ENCODE assay signal across 18 mouse cellular contexts in genomic region chr7:99618264-99618663, GRCm38 (mm10). TPM values are rescaled to one million over a fixed set of nuclear protein-coding genes. Genes with fewer than 3 reads are reported as not detected.
A peak's percentile ranks its signal among the peaks of the same experiment; 100 is the strongest.
DNase-seq lines count a peak whose midpoint lies in the region; ATAC-seq and TF ChIP-seq lines count a peak whose summit lies in the region.
"Had no signal": no experiment of that assay in that cellular context is flagged by ENCODE, and none has a peak within 500 bp of the region (broad histone marks: within the 10 kb centered on the region; RNA-seq: fewer than 3 reads in every experiment).

No protein-coding gene starts in this region.

- no peak for DNase-seq in testis, postnatal 14 days (ENCODE audit: low spot score)
- DNase-seq in heart, adult 11 months = no peak
- no peak for DNase-seq in gastrocnemius, postnatal 10 days
- DNase-seq: gastrocnemius, postnatal 36 days had no signal

- no peak for TF ChIP-seq POLR2A in testis, adult 2 months (IDR thresholded peaks at IDR 0.05; ENCODE audit: control insufficient read depth, low read depth, low read length)
- no peak for TF ChIP-seq POLR2A in bone marrow, adult 2 months (IDR thresholded peaks at IDR 0.05; ENCODE audit: borderline replicate concordance, control insufficient read depth, low read depth, low read length)

- no peaks in the 10 kb centered on the region for H3K36me3 ChIP-seq in intestine, postnatal 0 days (ENCODE audit: control insufficient read depth, insufficient read depth)
- H3K36me3 ChIP-seq in intestine, embryonic 15.5 days = no peaks in the 10 kb centered on the region
- no peaks in the 10 kb centered on the region for H3K36me3 ChIP-seq in testis, adult 2 months (ENCODE audit: control insufficient read depth, insufficient read depth, low read length)
- H3K36me3 ChIP-seq: embryonic facial prominence, embryonic 13.5 days; forebrain, embryonic 15.5 days; kidney, embryonic 15.5 days; limb, embryonic 13.5 days; liver, embryonic 15.5 days; midbrain, embryonic 13.5 days; neural tube, embryonic 12.5 days had no signal

- H3K9ac ChIP-seq in intestine, postnatal 0 days (ENCODE audit: low read depth, low read length) = no peak overlapping the region
- no peak overlapping the region for H3K9ac ChIP-seq in intestine, embryonic 15.5 days
- H3K9ac ChIP-seq: embryonic facial prominence, embryonic 13.5 days; forebrain, embryonic 15.5 days; hindbrain, embryonic 14.5 days; kidney, embryonic 15.5 days; limb, embryonic 13.5 days; liver, embryonic 15.5 days; midbrain, embryonic 13.5 days; neural tube, embryonic 12.5 days had no signal

- TF ChIP-seq CTCF in intestine, postnatal 0 days (IDR thresholded peaks at IDR 0.05; ENCODE audit: low read depth) = peak; percentile 29; the same call in 1 of the 2 replicates
- peak; percentile 41; the same call in 1 of the 2 replicates for TF ChIP-seq CTCF in testis, adult 2 months (IDR thresholded peaks at IDR 0.05; ENCODE audit: control insufficient read depth, insufficient read depth, insufficient replicate concordance, low read depth, low read length)
- peak; percentile 24; the same call in 1 of the 2 replicates for TF ChIP-seq CTCF in bone marrow, adult 2 months (IDR thresholded peaks at IDR 0.05; ENCODE audit: control insufficient read depth, insufficient read depth, low read length)

- H3K27ac ChIP-seq in intestine, postnatal 0 days (ENCODE audit: low read depth, low read length) = no peak overlapping the region
- H3K27ac ChIP-seq in intestine, embryonic 15.5 days = no peak overlapping the region
- H3K27ac ChIP-seq in testis, adult 2 months (ENCODE audit: control insufficient read depth, insufficient read depth, low read depth, low read length) = no peak overlapping the region
- H3K27ac ChIP-seq in bone marrow, adult 2 months (ENCODE audit: control insufficient read depth, insufficient read depth, low read depth, low read length, poor library complexity) = no peak overlapping the region
- H3K27ac ChIP-seq: embryonic facial prominence, embryonic 13.5 days; forebrain, embryonic 15.5 days; hindbrain, embryonic 14.5 days; kidney, embryonic 15.5 days; limb, embryonic 13.5 days; liver, embryonic 15.5 days; midbrain, embryonic 13.5 days; neural tube, embryonic 12.5 days; stomach, postnatal 0 days had no signal

- 64% methylated on average over 2 of the region's 2 CpGs for WGBS in intestine, postnatal 0 days
- 67% methylated on average over 2 of the region's 2 CpGs for WGBS in intestine, embryonic 15.5 days
- 78% methylated on average over 2 of the region's 2 CpGs for WGBS in bone marrow, adult 2 months

- peaks cover 7% of the 10 kb centered on the region; the same call in 1 of the 2 replicates for H3K27me3 ChIP-seq in intestine, postnatal 0 days (replicated peaks; ENCODE audit: control insufficient read depth, insufficient read depth, low read length)
- peaks cover 2% of the 10 kb centered on the region; the same call in 1 of the 2 replicates for H3K27me3 ChIP-seq in intestine, embryonic 15.5 days (replicated peaks)
- no peaks in the 10 kb centered on the region for H3K27me3 ChIP-seq in testis, adult 2 months (ENCODE audit: control insufficient read depth, insufficient read depth, low read length)

- H3K4me2 ChIP-seq in intestine, postnatal 0 days (replicated peaks; ENCODE audit: low read depth) = no peak overlapping the region
- no peak overlapping the region for H3K4me2 ChIP-seq in intestine, embryonic 15.5 days (replicated peaks)
- H3K4me2 ChIP-seq: embryonic facial prominence, embryonic 13.5 days; forebrain, embryonic 15.5 days; hindbrain, embryonic 14.5 days; kidney, embryonic 15.5 days; limb, embryonic 13.5 days; liver, embryonic 15.5 days; midbrain, embryonic 13.5 days; neural tube, embryonic 12.5 days had no signal

- H3K4me1 ChIP-seq in intestine, postnatal 0 days (replicated peaks; ENCODE audit: control insufficient read depth, insufficient read depth, low read length) = no peaks in the 10 kb centered on the region
- no peaks in the 10 kb centered on the region for H3K4me1 ChIP-seq in intestine, embryonic 15.5 days (replicated peaks)
- H3K4me1 ChIP-seq in testis, adult 2 months (ENCODE audit: control insufficient read depth, insufficient read depth, low read length) = no peaks in the 10 kb centered on the region
- no peaks in the 10 kb centered on the region; the same call in 1 of the 2 replicates for H3K4me1 ChIP-seq in bone marrow, adult 2 months (ENCODE audit: control insufficient read depth, insufficient read depth, low read length)
- H3K4me1 ChIP-seq: embryonic facial prominence, embryonic 13.5 days; forebrain, embryonic 15.5 days; limb, embryonic 13.5 days; liver, embryonic 15.5 days; neural tube, embryonic 12.5 days had no signal

- no peak for ATAC-seq in intestine, postnatal 0 days
- ATAC-seq in intestine, embryonic 15.5 days = no peak
- ATAC-seq: forebrain, embryonic 15.5 days; intestine, embryonic 16.5 days; midbrain, embryonic 13.5 days had no signal

- H3K4me3 ChIP-seq in intestine, postnatal 0 days (ENCODE audit: low read depth, low read length) = no peak overlapping the region
- no peak overlapping the region for H3K4me3 ChIP-seq in intestine, embryonic 15.5 days (replicated peaks)
- H3K4me3 ChIP-seq in testis, adult 2 months (ENCODE audit: control insufficient read depth, low read depth, low read length) = no peak overlapping the region
- no peak overlapping the region for H3K4me3 ChIP-seq in bone marrow, adult 2 months (replicated peaks; ENCODE audit: control insufficient read depth, low read depth, low read length)
- H3K4me3 ChIP-seq: embryonic facial prominence, embryonic 13.5 days; forebrain, embryonic 15.5 days; kidney, embryonic 15.5 days; limb, embryonic 13.5 days; liver, embryonic 15.5 days; midbrain, embryonic 13.5 days; neural tube, embryonic 12.5 days had no signal

- no peaks in the 10 kb centered on the region for H3K9me3 ChIP-seq in intestine, postnatal 0 days (ENCODE audit: control insufficient read depth)
- H3K9me3 ChIP-seq in intestine, embryonic 15.5 days = no peaks in the 10 kb centered on the region
- H3K9me3 ChIP-seq: embryonic facial prominence, embryonic 13.5 days; forebrain, embryonic 15.5 days; kidney, embryonic 15.5 days; limb, embryonic 13.5 days; liver, embryonic 15.5 days; midbrain, embryonic 13.5 days; neural tube, embryonic 12.5 days had no signal

RNA-seq across cellular contexts. Expression of gene Tpbgl, which starts 8.6 kb away (rescaled TPM):
- 1.4 and 1.9 TPM in 2 replicates for polyA plus RNA-seq in intestine, postnatal 0 days (2015; fragmentation: Nextera tagmentation; extraction: Ambion mirVana)
- 1.3 and 1.4 TPM in 2 replicates for polyA plus RNA-seq in intestine, embryonic 15.5 days (2015; fragmentation: Nextera tagmentation; extraction: Ambion mirVana)
- 10.3 and 14.6 TPM in 2 replicates for polyA plus RNA-seq in testis, adult 2 months (2012; rRNA removed)
- not detected in 2 replicates for polyA plus RNA-seq in bone marrow, adult 2 months (2011; ENCODE audit: insufficient read depth, insufficient read length, low replicate concordance, missing spikeins)
- total RNA-seq in gastrocnemius, postnatal 10 days (2021) = 10 to 100 TPM; 36.4 to 42.1 TPM
